Mouse (Mus musculus): ENCODE results near the gene Gnl1.
"Not testable (repeated sequence)": the region's sequence is repeated elsewhere in the genome, so short reads cannot be mapped to it uniquely, and the experiment has no call there.

Gnl1 gene

GRCm38 (mm10) chr17:35994175-35994878 is 14.7 kb downstream of the Gnl1 start:
- peak; percentile 82 for DNase-seq (ENCODE audit: low spot score)

- no peak for DNase-seq (ENCODE audit: low spot score)
Observed at GRCm38 (mm10) chr17:35994879-35995240, 15.2 kb downstream of the Gnl1 start.

- peak; percentile 99 for DNase-seq (ENCODE audit: low spot score)
Observed at GRCm38 (mm10) chr17:35996949-35997348, 17.3 kb downstream of the Gnl1 start.

- no peak for DNase-seq (ENCODE audit: low spot score)
Observed at GRCm38 (mm10) chr17:35997713-35998510, 18.3 kb downstream of the Gnl1 start.

- DNase-seq (ENCODE audit: low spot score), result no peak
Observed at GRCm38 (mm10) chr17:35998545-35999305, 19.1 kb downstream of the Gnl1 start.

- no peak for DNase-seq (ENCODE audit: low spot score)
Observed at GRCm38 (mm10) chr17:35999356-35999755, 19.7 kb downstream of the Gnl1 start.

- no peak for DNase-seq (ENCODE audit: low spot score)
Observed at GRCm38 (mm10) chr17:36000349-36000748, 20.7 kb downstream of the Gnl1 start.

- no peak for DNase-seq (ENCODE audit: low spot score)
Observed at GRCm38 (mm10) chr17:36001121-36001897, 21.7 kb downstream of the Gnl1 start.

GRCm38 (mm10) chr17:36001966-36002365 is 22.3 kb downstream of the Gnl1 start:
- peak; percentile 82 for DNase-seq (ENCODE audit: low spot score)

- no peak for DNase-seq (ENCODE audit: low spot score)
Observed at GRCm38 (mm10) chr17:36003331-36003730, 23.7 kb downstream of the Gnl1 start.

GRCm38 (mm10) chr17:36004409-36004808 is 24.8 kb downstream of the Gnl1 start:
- not testable (repeated sequence) for DNase-seq (ENCODE audit: low spot score)

- no peak for DNase-seq (ENCODE audit: low spot score)
Observed at GRCm38 (mm10) chr17:36014977-36015376, 35.3 kb downstream of the Gnl1 start.

GRCm38 (mm10) chr17:36017046-36017445 is 37.4 kb downstream of the Gnl1 start:
- no peak for DNase-seq (ENCODE audit: low spot score)

- DNase-seq (ENCODE audit: low spot score), result no peak
Observed at GRCm38 (mm10) chr17:36018979-36019378, 39.3 kb downstream of the Gnl1 start.

GRCm38 (mm10) chr17:36019519-36019918 is 39.9 kb downstream of the Gnl1 start:
- no peak for DNase-seq (ENCODE audit: low spot score)

GRCm38 (mm10) chr17:36020191-36021073 is 40.8 kb downstream of the Gnl1 start, which contains the start of gene H2-T24:
Gene H2-T24, minus strand, starts transcription at chr17:36020560.
- DNase-seq (ENCODE audit: low spot score), result peak; percentile 70

GRCm38 (mm10) chr17:36021309-36021708 is 41.7 kb downstream of the Gnl1 start:
- DNase-seq (ENCODE audit: low spot score), result no peak

- DNase-seq (ENCODE audit: low spot score), result no peak
Observed at GRCm38 (mm10) chr17:36022098-36022497, 42.4 kb downstream of the Gnl1 start.

- no peak for DNase-seq (ENCODE audit: low spot score)
Observed at GRCm38 (mm10) chr17:36022922-36023321, 43.3 kb downstream of the Gnl1 start.

GRCm38 (mm10) chr17:36023710-36024654 is 44.3 kb downstream of the Gnl1 start:
- no peak for DNase-seq (ENCODE audit: low spot score)

Measured in c-Kit-positive CD71-positive TER-119-positive erythroid progenitor cells, embryonic 14.5 days (primary cell).